14 mouse cellular contexts compared by ENCODE assay signal in genomic region chr10:83185121-83185520, GRCm38 (mm10).
DNase-seq lines count a peak whose midpoint lies in the region; ATAC-seq and TF ChIP-seq lines count a peak whose summit lies in the region.
"Had no signal": no experiment of that assay in that cellular context is flagged by ENCODE, and none has a peak within 500 bp of the region (broad histone marks: within the 10 kb centered on the region; RNA-seq: fewer than 3 reads in every experiment).

No protein-coding gene starts in this region.

- no peaks in the 10 kb centered on the region for H3K36me3 ChIP-seq in midbrain, embryonic 14.5 days (ENCODE audit: control insufficient read depth, insufficient read depth, low read length)
- no peaks in the 10 kb centered on the region for H3K36me3 ChIP-seq in midbrain, postnatal 0 days (ENCODE audit: insufficient read depth, low read length)
- H3K36me3 ChIP-seq: embryonic facial prominence, embryonic 10.5 days; forebrain, embryonic 12.5 days; heart, embryonic 13.5 days; midbrain, embryonic 12.5 days had no signal

- H3K4me2 ChIP-seq in midbrain, embryonic 14.5 days (ENCODE audit: low read length), result no peak overlapping the region
- H3K4me2 ChIP-seq in midbrain, postnatal 0 days (ENCODE audit: low read depth, low read length, poor library complexity, severe bottlenecking), result no peak overlapping the region
- H3K4me2 ChIP-seq: forebrain, embryonic 12.5 days; heart, embryonic 13.5 days; midbrain, embryonic 12.5 days had no signal

- H3K4me3 ChIP-seq in midbrain, embryonic 14.5 days (replicated peaks; ENCODE audit: low read depth, low read length), result no peak overlapping the region
- H3K4me3 ChIP-seq in midbrain, postnatal 0 days (ENCODE audit: low read depth, low read length), result no peak overlapping the region
- H3K4me3 ChIP-seq: embryonic facial prominence, embryonic 10.5 days; forebrain, embryonic 12.5 days; heart, embryonic 13.5 days; midbrain, embryonic 12.5 days had no signal

- WGBS in midbrain, embryonic 14.5 days, result 72% methylated on average over 6 of the region's 6 CpGs
- WGBS in midbrain, postnatal 0 days, result 61% methylated on average over 6 of the region's 6 CpGs

- H3K4me1 ChIP-seq in midbrain, embryonic 14.5 days (ENCODE audit: control insufficient read depth, insufficient read depth, low read length), result peaks cover 16% of the 10 kb centered on the region; the same call in 1 of the 2 replicates
- H3K4me1 ChIP-seq in midbrain, postnatal 0 days (ENCODE audit: insufficient read depth, low read length), result peaks cover 8% of the 10 kb centered on the region; the same call in 1 of the 2 replicates

- peak overlapping the region; percentile 47; the same call in 1 of the 2 replicates for H3K27ac ChIP-seq in midbrain, embryonic 14.5 days (replicated peaks; ENCODE audit: low read depth, low read length)
- H3K27ac ChIP-seq in midbrain, postnatal 0 days (ENCODE audit: low read depth, low read length), result no peak overlapping the region
- H3K27ac ChIP-seq: embryonic facial prominence, embryonic 10.5 days; forebrain, embryonic 12.5 days; midbrain, embryonic 12.5 days had no signal

- no peak for ATAC-seq in midbrain, embryonic 14.5 days (ENCODE audit: low FRiP score, low TSS enrichment)
- no peak for ATAC-seq in midbrain, postnatal 0 days (ENCODE audit: low FRiP score)
- ATAC-seq in erythroblast, adult 5-6 weeks (replicated peaks; ENCODE audit: low FRiP score, poor library complexity, severe bottlenecking), result no peak

- H3K9ac ChIP-seq in midbrain, embryonic 14.5 days (replicated peaks; ENCODE audit: low read length), result no peak overlapping the region
- no peak overlapping the region for H3K9ac ChIP-seq in midbrain, postnatal 0 days (replicated peaks; ENCODE audit: low read length, poor library complexity, severe bottlenecking)
- H3K9ac ChIP-seq: forebrain, embryonic 12.5 days; heart, embryonic 13.5 days; midbrain, embryonic 12.5 days had no signal

- DNase-seq in midbrain, embryonic 14.5 days, result peak; percentile 31
- DNase-seq in midbrain, postnatal 0 days (ENCODE audit: low spot score), result no peak
- DNase-seq in kidney, adult 9 months, result peak; percentile 82
- DNase-seq in kidney, postnatal 10 days, result peak; percentile 47
- DNase-seq in yolk sac, embryonic 10.5 days (ENCODE audit: low spot score), result no peak
- no peak for DNase-seq in frontal cortex, postnatal 14 days (ENCODE audit: low spot score in 2 of 2)
- DNase-seq: liver; lung, adult 18-20 months; thymus, adult 2 months had no signal

- H3K9me3 ChIP-seq in midbrain, embryonic 14.5 days (ENCODE audit: control insufficient read depth, low read length), result no peaks in the 10 kb centered on the region
- H3K9me3 ChIP-seq in midbrain, postnatal 0 days (ENCODE audit: low read length), result no peaks in the 10 kb centered on the region
- H3K9me3 ChIP-seq: embryonic facial prominence, embryonic 10.5 days; forebrain, embryonic 12.5 days; heart, embryonic 13.5 days had no signal

- TF ChIP-seq CTCF in midbrain, postnatal 0 days (IDR thresholded peaks at IDR 0.05), result no peak

- H3K27me3 ChIP-seq in midbrain, embryonic 14.5 days (ENCODE audit: control insufficient read depth, insufficient read depth, low read length), result no peaks in the 10 kb centered on the region
- H3K27me3 ChIP-seq in midbrain, postnatal 0 days (ENCODE audit: insufficient read depth, low read length), result no peaks in the 10 kb centered on the region
- H3K27me3 ChIP-seq: forebrain, embryonic 12.5 days; heart, embryonic 13.5 days; midbrain, embryonic 12.5 days had no signal

Comparison
In these comparisons a context has a peak if more than half of its experiments do, and no peak if none do; other contexts are left out.
1. DNase-seq: peak in midbrain, embryonic 14.5 days (single experiment), kidney, adult 9 months (single experiment) and kidney, postnatal 10 days (single experiment); none in midbrain, postnatal 0 days (single experiment), yolk sac, embryonic 10.5 days (single experiment) and frontal cortex, postnatal 14 days (0 of 2).